Comparison of ENCODE assay signal across 12 mouse cellular contexts in the genomic region with DNA sequence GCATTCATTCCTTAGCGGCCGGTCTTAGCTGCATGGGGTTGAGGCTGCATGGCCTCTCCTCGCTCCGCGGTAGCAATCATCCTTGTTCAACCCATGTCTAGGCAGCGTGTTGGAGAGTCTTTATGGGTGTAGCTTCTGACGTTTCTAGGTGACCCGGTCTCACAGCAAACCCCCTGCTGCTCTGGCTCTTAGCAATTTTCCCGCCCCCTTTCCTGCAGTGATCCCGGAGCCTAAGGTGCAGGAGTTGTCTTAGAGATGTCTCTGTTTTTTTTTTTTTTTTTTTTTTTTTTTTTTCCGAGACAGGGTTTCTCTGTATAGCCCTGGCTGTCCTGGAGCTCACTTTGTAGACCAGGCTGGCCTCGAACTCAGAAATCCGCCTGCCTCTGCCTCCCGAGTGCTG. TPM values are rescaled to one million over a fixed set of nuclear protein-coding genes. Genes with fewer than 3 reads are reported as not detected.
"Had no signal": no experiment of that assay in that cellular context is flagged by ENCODE, and none has a peak within 500 bp of the region (broad histone marks: within the 10 kb centered on the region; RNA-seq: fewer than 3 reads in every experiment).

No protein-coding gene starts in this region.

RNA-seq across cellular contexts. Expression of gene 4931429L15Rik, which starts 16.5 kb away (rescaled TPM):
- polyA plus RNA-seq: liver, embryonic 16.5 days; lung, embryonic 14.5 days; lung, embryonic 16.5 days; midbrain, embryonic 10.5 days; midbrain, embryonic 15.5 days; midbrain, postnatal 0 days; neural tube, embryonic 12.5 days; neural tube, embryonic 14.5 days; spleen, adult 2 months; stomach, embryonic 15.5 days; stomach, postnatal 0 days; thymus, postnatal 0 days had no signal
